Mouse (Mus musculus) thymus, adult 2 months (tissue): ENCODE results near the gene Tns2. TPM values are rescaled to one million over a fixed set of nuclear protein-coding genes. Genes with fewer than 3 reads are reported as not detected.

Experiments
- DNase-seq: peaks from one replicate; pipeline ENCODE4 v3.0.0; 2021
- H3K27ac ChIP-seq: fragments of 200-500 bp; 2 replicates; pipeline ENCODE4 v1.5.1; 2012; ENCODE audit warnings: low read length, control low read depth; ENCODE audit not compliant: control insufficient read depth, insufficient read depth
- H3K27me3 ChIP-seq: fragments of 200-500 bp; 2 replicates; pipeline ENCODE4 v1.6.1; 2012; ENCODE audit warnings: mild to moderate bottlenecking, low read length, moderate library complexity, mixed read lengths; ENCODE audit not compliant: control insufficient read depth, insufficient read depth
- H3K36me3 ChIP-seq: fragments of 200-500 bp; 2 replicates; pipeline ENCODE4 v1.6.1; 2012; ENCODE audit warnings: mild to moderate bottlenecking, low read length, moderate library complexity; ENCODE audit not compliant: control insufficient read depth, insufficient read depth
- H3K4me1 ChIP-seq: fragments of 200-500 bp; replicated peaks from 2 replicates; pipeline ENCODE4 v1.6.1; 2012; ENCODE audit warnings: low read length; ENCODE audit not compliant: control insufficient read depth, insufficient read depth
- H3K4me3 ChIP-seq: fragments of 200-500 bp; 2 replicates; pipeline ENCODE4 v1.5.1; 2012; ENCODE audit warnings: mild to moderate bottlenecking, low read length, control low read depth, moderate library complexity; ENCODE audit not compliant: control insufficient read depth, insufficient read depth
- CTCF ChIP-seq: fragments of 200-500 bp; IDR thresholded peaks from 2 replicates; pipeline ENCODE4 v1.5.1; 2012; ENCODE audit warnings: mild to moderate bottlenecking, control low read depth, low read length, moderate library complexity, borderline replicate concordance; ENCODE audit not compliant: control insufficient read depth, poor library complexity, insufficient read depth; ENCODE audit errors: extremely low read depth
- POLR2A ChIP-seq: fragments of 200-500 bp; IDR thresholded peaks from 2 replicates; pipeline ENCODE4 v1.6.1; 2012; ENCODE audit warnings: mild to moderate bottlenecking, low read length, control low read depth, moderate library complexity; ENCODE audit not compliant: control insufficient read depth, poor library complexity, insufficient read depth; ENCODE audit errors: extremely low read depth
- WGBS: fragments of 180-500 bp; shearing (Covaris S2); methylation state at CpG from one replicate; pipeline ENCODE4 v1.1.7; 2018; 5-methylcytosine and 5-hydroxymethylcytosine counted together
- polyA plus RNA-seq: library from polyadenylated mRNA; depleted of rRNA; stranded (reverse); fragments of >200 nt; gene quantifications from 2 replicates; pipeline ENCODE4 v1.2.3, GENCODE M21; 2012

The Tns2 gene
- polyA plus RNA-seq, 1 experiment: 26.4 TPM

DNA sequence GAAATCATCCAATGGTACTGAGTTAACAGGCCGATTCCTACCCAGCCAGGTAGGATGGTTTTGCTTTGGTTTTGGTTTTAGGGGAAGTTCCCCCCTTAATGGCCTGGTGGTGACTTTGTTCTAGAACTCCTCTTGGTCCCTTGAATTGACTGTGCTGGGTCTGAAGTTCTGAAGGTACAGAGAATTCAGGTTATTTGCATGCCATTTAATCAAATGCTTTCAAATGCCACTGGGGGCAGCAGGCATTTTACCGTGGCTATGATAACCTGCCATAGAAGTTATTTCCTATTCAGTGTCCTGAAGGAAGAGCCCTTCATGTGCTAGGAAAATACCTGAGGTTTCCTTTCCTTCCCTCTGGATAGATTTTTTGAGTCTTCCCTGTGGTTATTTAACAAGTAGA lies 19.8 kb upstream of the Tns2 start:
- no peak overlapping the region for H3K27ac ChIP-seq
- DNase-seq: no peak
- H3K27me3 ChIP-seq: no peaks in the 10 kb centered on the region
- H3K36me3 ChIP-seq: peaks cover 30% of the 10 kb centered on the region
- no peak overlapping the region for H3K4me3 ChIP-seq
- TF ChIP-seq CTCF (no peak), POLR2A (no peak)
- 0 out of 2 replicates have a peak, but pooled peaks cover 3% of the 10 kb centered on the region for H3K4me1 ChIP-seq
- 49% methylated on average over 2 of the region's 2 CpGs for WGBS

DNA sequence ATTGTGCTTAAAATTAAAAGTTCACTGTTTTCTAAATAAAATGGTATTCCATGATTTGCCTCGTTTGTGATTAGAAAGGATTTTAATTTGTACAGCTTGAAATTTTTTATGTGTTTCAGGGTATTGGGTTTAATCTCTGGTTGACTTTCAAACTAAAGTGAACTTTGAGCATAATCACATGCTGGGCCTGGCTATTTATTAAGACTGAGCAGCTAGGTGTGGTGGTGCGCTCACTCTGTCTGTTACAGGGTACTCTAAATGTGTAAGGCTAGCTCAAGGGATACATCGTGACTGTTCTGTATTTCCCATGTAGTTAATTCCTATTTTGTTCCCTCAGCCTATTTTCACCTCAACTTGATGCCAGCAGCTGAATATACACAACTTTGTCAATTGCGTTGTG lies 18.1 kb upstream of the Tns2 start:
- Histone ChIP-seq H3K4me1 (0 out of 2 replicates have a peak, but pooled peaks cover 3% of the 10 kb centered on the region), H3K4me3 (no peak overlapping the region), H3K36me3 (peaks cover 47% of the 10 kb centered on the region), H3K27ac (no peak overlapping the region), H3K27me3 (no peaks in the 10 kb centered on the region)
- WGBS: 94% methylated on average over 4 of the region's 4 CpGs
- DNase-seq: no peak
- TF ChIP-seq CTCF: no peak
- TF ChIP-seq POLR2A: no peak

DNA sequence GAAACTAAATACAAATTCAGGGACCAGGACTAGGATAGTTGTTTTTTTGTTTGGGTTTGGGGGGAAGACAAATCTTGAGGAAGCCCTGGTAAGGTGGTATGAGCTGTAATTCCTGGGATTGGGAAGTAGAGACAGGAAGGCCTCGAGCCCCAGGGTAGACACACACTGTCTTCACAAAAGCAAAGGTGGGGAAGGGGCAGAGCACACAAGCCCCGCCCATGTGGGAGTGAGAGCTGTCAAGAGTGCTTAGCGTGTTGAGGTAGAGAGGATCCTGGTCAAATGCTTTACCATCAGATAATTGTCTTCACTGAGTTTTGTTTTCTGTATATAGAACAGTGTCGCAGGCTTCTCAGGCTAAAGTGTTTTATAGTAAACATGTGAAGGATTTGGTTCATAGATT lies 17.2 kb upstream of the Tns2 start:
- Histone ChIP-seq H3K36me3 (peaks cover 55% of the 10 kb centered on the region), H3K4me3 (no peak overlapping the region), H3K27me3 (no peaks in the 10 kb centered on the region), H3K4me1 (0 out of 2 replicates have a peak, but pooled peaks cover 3% of the 10 kb centered on the region), H3K27ac (no peak overlapping the region)
- TF ChIP-seq POLR2A: no peak
- TF ChIP-seq CTCF: no peak
- 97% methylated on average over 4 of the region's 4 CpGs for WGBS
- no peak for DNase-seq

DNA sequence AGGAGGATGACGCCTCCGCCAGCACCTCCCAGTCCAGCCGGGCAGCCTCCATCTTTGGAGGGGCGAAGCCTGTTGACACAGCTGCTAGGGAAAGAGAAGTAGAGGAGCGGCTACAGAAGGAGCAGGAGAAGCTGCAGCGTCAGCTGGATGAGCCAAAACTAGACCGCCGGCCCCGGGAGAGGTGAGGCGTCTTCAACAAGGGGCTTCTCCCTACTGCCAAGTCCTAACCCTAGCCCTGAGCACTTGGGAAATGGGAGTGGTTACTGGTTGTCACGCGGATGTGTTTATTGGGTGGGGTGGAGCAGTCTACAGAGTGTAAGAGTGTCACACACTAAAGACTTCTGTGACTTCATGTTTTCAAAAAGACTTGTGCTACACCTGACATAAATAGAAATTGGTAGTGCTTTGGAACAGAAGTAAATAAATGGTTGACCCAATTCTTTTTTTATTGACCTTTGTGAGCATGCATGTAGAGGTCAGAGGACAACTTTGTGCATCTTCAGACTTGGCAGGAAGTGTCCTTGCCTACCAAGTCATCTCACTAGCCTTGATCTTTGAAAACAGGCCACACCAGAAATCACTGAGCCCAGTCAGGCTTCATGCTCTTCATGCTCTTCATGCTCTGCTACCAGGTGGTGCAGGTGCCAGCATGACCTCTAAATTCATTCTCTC lies 10.2 kb upstream of the Tns2 start:
- 94% methylated on average over 12 of the region's 12 CpGs for WGBS
- no peak overlapping the region for H3K4me3 ChIP-seq
- TF ChIP-seq CTCF (no peak), POLR2A (no peak)
- no peaks in the 10 kb centered on the region for H3K27me3 ChIP-seq
- H3K27ac ChIP-seq: no peak overlapping the region
- no peak for DNase-seq
- H3K4me1 ChIP-seq: no peaks in the 10 kb centered on the region
- H3K36me3 ChIP-seq: peaks cover 99% of the 10 kb centered on the region

DNA sequence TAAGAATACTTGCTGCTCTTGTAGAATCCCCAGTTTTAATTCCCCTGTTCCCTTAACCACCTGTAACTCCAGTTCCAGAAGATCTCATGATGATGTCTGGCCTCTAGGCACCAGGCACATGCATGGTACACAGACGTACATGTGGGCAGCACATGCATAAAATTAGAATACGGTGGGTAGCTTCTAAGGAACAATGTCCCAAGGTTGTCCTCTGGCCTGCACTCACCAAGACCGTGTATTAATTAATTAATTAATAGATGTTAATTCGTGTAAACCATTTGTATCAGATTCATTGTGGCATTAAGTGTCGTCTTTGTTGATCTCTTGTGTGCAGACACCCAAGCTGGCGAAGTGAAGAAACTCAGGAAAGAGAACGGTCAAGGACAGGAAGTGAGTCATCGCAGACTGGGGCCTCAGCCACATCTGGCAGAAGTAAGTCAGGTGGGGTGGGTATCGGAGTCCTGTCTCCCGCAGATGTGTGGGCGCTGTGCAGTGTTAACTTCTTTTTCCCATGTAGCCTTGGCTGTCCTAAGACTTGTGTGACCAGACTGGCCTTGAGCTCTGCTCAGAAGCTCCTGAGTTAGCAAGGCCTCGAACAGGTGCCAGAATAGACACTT lies 9.0 kb upstream of the Tns2 start:
- no peak for DNase-seq
- TF ChIP-seq CTCF (no peak), POLR2A (no peak)
- H3K4me3 ChIP-seq: no peak overlapping the region
- no peaks in the 10 kb centered on the region for H3K27me3 ChIP-seq
- no peak overlapping the region for H3K27ac ChIP-seq
- H3K36me3 ChIP-seq: peaks cover 99% of the 10 kb centered on the region
- 51% methylated on average over 12 of the region's 12 CpGs for WGBS
- H3K4me1 ChIP-seq: no peaks in the 10 kb centered on the region

DNA sequence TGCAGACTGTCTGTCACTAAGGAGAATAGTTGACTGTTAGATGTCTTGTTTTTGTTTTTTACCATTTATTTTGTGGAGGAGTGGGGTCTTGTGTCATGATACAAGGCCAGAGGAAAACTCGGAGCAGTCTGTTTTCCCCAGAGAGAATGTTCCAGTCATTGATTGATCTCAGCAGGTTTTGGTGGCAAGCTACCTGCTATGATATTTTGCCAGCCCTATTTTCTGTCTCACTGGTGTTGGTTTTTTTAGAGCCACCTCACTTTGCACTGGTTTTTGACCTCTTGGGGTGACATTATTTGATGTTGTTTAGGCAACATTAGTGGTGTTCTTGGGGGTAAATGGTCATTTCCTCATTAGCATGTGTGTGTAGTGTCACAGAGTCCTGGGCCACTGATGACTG lies 8.5 kb upstream of the Tns2 start:
- no peak overlapping the region for H3K4me3 ChIP-seq
- H3K27ac ChIP-seq: no peak overlapping the region
- no peaks in the 10 kb centered on the region for H3K27me3 ChIP-seq
- 91% methylated on average over 1 of the region's 1 CpGs for WGBS
- H3K36me3 ChIP-seq: peaks cover 97% of the 10 kb centered on the region
- no peak for DNase-seq
- TF ChIP-seq POLR2A (no peak), CTCF (no peak)
- no peaks in the 10 kb centered on the region for H3K4me1 ChIP-seq
